Mouse (Mus musculus) olfactory bulb, adult 2 months (tissue): ENCODE data around the gene Tpd52l1.

Experiments
- CTCF ChIP-seq: fragments of 200-500 bp; IDR thresholded peaks from 2 replicates; pipeline ENCODE4 v1.5.1; 2012; ENCODE audit warnings: low read depth, mild to moderate bottlenecking, low read length, moderate library complexity; ENCODE audit not compliant: insufficient read depth
- POLR2A ChIP-seq: fragments of 200-500 bp; IDR thresholded peaks from 2 replicates; pipeline ENCODE4 v1.6.1; 2012; ENCODE audit warnings: mild to moderate bottlenecking, low read depth, low read length, moderate library complexity; ENCODE audit not compliant: insufficient read depth

DNA sequence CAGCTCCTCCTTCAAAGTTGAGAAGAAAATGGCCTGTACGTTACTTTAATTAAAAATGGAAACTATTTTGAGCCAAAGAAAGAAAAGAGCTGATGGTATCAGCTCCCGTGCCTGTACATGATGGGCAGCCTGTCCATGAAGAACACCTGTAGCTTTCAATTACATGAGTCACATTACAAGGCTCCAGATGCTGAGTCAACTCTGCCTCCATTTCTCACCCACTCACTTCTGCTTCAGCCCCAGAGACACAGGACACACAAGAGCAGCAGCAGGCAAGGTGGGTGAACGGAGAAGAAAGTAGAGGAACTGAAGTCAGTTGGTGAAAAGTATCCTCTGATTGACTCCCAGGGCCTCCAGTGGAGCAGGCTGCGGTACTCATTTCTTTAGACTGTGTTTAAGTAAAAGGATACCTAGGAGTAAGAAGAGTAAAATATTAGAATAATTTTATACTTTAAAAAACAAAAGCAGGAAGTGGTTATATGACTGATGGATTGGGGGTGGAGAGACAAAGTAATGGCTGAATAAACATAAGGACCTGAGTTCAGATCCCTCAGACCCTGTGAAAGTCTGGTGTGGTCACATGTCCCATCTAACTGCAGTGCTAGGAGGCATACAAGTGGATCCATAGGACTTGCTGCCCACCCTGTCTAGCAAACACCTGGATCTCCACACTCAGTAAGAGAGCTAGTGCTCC is 156.9 kb downstream of the Tpd52l1 start:
- TF ChIP-seq POLR2A, result no peak
- no peak for TF ChIP-seq CTCF
